Mouse (Mus musculus) right cerebral cortex, adult 2 months (tissue): ENCODE data around the gene Unkl.

ENCODE experiments used
- DNase-seq, 2 experiments: peaks; one replicate each; pipeline ENCODE4 v3.0.0; 2021 to 2022; ENCODE audit warnings: low spot score in 2 of 2

Gene Unkl

GRCm38 (mm10) chr17:25188150-25189031, at the start of gene Unkl:
TSS of gene Unkl (plus strand) at chr17:25188397.
- peak; percentile 60 to 67 for DNase-seq

DNA sequence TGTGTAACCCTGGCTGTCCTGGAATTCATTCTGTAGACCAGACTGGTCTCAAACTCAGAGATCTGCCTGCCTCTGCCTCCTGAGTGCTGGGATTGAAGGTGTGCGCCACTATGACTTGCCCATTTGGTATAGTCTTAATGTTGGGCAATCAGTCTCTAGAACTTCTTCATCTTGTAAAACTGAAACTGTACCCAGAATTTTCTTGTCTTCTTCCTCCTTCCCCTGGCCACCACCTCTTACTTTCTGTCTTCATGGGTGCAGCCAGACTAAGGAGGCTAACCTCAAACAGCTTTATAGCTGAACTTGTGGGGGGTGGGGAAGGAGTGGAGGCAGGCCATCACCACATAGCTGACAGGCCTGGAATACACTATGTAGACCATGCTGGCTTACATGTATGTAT, 49.4 kb upstream of the Unkl start:
- DNase-seq: no peak

GRCm38 (mm10) chr17:25139960-25140359, 48.2 kb upstream of the Unkl start:
- DNase-seq: no peak

DNA sequence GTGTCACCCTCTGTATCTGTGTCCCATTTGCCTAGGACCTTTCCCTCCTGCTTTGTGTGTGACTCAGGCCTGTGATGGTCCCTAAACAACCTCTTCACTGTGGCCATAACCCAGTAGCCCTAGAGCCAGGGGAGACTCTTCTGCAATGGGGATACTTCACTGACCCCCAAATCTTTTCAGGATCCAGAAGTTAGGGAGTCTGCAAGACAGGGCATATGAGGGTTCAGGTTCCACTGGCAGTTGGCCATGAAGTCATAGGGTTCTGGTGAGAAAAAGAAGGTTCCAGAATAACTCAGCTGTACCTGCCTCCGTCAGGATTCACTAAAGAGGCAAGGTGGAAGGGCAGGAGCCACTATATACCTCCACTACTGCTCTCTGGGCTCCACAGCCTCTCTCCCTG, 26.0 kb upstream of the Unkl start, which contains the start of gene Ccdc154:
TSS of gene Ccdc154 (plus strand) at position 301 of the 400 bp plus-strand sequence.
- DNase-seq: no peak

- DNase-seq: no peak
Observed at GRCm38 (mm10) chr17:25163387-25163786, 24.8 kb upstream of the Unkl start.

DNA sequence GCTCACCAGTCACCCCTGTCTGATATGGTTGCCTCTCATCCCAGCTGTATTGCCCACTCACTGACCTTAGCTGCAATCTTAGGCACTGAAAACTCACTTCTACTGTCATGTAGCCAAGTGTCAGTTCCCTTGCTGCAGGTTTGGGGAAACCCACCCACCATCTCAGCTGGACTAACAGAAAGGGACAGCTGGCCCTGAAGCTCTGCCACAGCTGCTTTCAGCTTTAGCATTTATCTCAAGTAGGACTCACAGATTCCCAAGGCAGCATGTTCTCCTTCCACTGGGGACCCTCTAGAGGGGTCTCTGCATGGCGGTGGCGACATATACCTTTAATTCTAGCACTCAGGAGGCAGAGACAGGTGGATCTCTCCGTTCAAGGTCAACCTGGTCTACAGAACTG, 23.4 kb upstream of the Unkl start:
- DNase-seq: no peak

GRCm38 (mm10) chr17:25165970-25166671, 22.1 kb upstream of the Unkl start:
- DNase-seq: no peak

GRCm38 (mm10) chr17:25169706-25170105, 18.5 kb upstream of the Unkl start:
- no peak for DNase-seq

DNA sequence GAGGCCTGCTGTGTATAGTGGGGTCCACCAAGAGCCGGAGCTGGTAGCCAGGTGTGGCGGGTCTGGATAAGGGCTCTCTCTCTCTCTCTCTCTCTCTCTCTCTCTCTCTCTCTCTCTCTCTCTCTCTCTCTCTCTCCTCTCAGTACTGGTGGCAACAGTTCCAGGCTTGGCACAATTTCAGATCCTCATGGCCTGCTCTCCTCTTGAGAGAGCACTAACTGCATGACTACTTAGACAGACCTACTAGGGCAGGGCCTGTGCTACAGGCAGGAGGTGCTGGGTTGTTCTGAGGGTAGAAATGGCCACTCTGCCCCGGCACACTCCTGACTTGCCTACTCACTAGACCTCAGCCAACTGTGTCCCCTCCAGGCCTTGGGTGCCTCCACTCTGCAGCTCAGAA, 15.6 kb upstream of the Unkl start:
- no peak for DNase-seq

- DNase-seq: no peak
Observed at GRCm38 (mm10) chr17:25175411-25175810, 12.8 kb upstream of the Unkl start, which contains the start of gene Gm38655. TSS of gene Gm38655 (minus strand) at chr17:25175471.

GRCm38 (mm10) chr17:25183232-25183631, 5.0 kb upstream of the Unkl start:
- DNase-seq: no peak

- peak; percentile 100 for DNase-seq
Observed at GRCm38 (mm10) chr17:25184129-25184691, 4.0 kb upstream of the Unkl start, which contains the start of gene BC003965. TSS of gene BC003965 (plus strand) at chr17:25184554.

- no peak for DNase-seq
Observed at GRCm38 (mm10) chr17:25184961-25185360, 3.2 kb upstream of the Unkl start.

GRCm38 (mm10) chr17:25187784-25188149, 430 bp upstream of the Unkl start:
- no peak for DNase-seq

GRCm38 (mm10) chr17:25189091-25189490, 894 bp downstream of the Unkl start:
- DNase-seq: no peak

DNA sequence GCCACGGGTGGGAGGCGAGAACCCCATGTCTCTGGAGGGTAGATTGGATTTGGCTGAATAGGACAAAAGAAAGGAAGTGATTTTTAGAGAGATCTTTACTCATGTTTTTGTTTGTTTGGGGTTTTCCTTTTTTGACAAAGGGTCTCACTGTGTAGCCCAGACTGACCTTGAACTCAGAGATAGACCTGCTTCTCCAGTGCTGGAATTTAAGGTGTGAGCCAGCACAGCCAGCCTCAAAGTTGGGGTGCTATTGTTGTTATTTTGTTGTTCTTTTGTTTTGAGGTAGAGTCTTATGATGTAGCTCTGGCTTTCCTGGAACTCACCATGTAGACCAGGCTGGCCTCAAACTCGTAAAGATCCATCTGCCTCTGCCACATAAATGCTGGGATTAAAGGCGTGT, 14.2 kb downstream of the Unkl start:
- DNase-seq: no peak

- no peak for DNase-seq
Observed at GRCm38 (mm10) chr17:25210006-25210405, 21.8 kb downstream of the Unkl start.

DNA sequence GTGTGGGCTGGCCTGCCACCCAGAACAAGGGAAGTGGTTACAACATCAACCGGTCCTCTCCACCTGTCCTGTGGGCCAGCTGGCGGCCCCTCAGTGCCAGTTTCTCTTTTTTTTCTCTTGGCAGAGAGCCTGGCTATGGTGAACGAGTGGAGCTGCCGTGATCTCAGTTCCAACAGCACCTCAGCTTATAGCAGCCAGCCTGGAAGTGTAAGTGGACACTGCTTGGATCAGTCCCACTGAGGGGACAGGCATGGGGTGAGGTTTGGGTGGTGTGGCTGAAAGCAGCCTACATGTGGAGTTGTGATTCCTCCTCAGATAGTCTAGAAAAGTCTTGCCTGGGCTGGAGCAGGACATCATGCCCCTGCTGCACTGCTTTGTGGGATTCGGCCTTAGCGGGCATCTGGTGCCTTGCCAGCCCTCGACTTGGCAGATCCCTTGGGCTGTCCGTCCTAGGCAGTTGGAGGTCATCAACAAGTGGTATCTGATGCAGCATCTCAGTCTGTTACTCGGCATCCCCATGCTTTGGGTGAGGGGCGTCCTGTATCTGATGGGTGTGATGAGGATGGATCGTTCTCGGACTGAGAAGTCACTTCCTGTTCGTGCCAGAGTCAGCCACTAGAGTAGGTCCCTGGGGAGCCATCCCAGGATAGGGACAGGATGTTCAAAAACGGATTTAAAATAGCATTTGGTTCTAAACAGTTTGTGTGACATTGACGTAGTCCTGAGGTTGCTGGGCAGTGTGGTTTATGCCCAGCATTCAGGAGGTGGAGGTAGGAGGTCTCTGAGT, 22.7 kb downstream of the Unkl start:
- no peak for DNase-seq

DNA sequence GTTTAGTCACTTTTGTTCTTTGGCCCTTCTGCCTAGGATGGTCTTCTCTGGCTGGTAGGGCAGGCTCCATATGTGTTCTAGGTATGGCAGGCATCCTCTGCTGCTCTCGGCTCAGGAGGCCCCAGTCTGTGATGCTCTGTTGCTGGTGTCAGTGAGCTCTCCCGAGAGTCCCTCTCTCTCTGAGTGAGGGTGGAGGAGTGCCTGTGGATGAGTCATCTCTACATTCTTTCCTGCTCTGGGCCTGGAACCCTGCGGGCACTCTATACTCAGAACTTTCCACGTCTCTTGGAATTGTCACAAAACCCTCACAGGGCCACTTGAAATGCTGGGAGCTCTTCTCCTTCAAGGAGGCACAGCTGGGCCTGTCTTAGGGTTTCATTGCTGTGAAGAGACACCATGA, 23.5 kb downstream of the Unkl start:
- peak in 1 of 2 experiments; percentile 19 for DNase-seq

DNA sequence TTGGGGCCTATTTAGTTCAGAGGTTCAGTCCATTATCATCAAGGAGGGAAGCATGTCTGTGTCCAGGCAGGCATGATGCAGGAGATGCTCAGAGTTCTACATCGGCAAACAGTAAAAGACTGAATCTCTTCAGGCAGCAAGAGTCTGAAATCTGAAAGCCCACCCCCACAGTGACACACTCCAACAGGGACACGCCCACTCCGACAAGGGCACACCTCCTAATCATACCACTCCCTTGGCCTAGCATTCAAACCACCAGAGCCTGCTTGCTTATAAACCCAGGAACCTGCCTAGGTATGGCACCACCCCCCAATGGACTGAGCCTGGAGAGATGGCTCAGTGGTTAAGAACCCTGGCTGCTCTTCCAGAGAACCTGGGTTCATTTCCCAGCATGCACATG, 27.2 kb downstream of the Unkl start:
- DNase-seq: no peak

- DNase-seq: no peak
Observed at GRCm38 (mm10) chr17:25218967-25219366, 30.8 kb downstream of the Unkl start.
